Mouse (Mus musculus): ENCODE results near the gene Macc1. TPM values are rescaled to one million over a fixed set of nuclear protein-coding genes. Genes with fewer than 3 reads are reported as not detected.
A peak's percentile ranks its signal among the peaks of the same experiment; 100 is the strongest.

The Macc1 gene
- total RNA-seq, 2 experiments from 2014 or later, result not detected

DNA sequence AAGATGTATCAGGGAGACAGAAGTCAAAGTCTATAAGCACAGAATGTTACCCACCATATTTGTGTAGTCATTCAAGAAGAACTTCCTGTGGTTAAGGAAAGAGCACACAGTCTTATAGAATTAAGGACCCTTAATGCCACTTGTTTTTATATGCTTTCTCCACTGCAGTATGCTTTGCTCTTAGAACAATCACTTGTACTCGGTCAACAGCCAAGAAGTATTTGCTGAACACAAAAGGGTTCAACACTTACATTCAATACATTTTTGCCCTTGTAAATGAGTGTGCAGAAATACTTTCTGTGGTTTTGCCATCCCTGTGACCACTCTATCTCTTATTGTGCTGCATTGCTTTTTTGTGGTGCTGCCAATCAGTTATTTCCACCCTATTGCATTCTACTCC lies 67.8 kb downstream of the Macc1 start:
- no peak for ATAC-seq (replicated peaks; ENCODE audit: low FRiP score, poor library complexity, severe bottlenecking)

DNA sequence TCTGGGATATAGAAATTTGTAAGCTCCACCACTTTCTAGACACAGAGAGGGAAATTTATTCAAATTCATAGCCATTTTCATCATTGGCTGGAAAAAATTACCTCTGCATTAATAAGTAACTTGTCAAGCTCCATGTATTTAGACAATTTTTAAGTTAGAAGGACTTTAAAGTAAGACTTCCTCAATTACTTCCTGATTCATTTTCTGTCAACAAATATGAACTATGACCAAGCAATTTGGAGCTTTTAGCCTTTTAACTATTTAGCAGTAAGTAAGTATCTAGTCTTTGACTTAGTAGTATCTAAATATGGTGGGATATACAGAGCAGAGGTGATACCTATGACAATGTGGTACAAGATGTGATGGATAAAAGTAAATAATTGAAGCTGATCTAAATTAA lies 72.2 kb downstream of the Macc1 start:
- no peak for ATAC-seq (replicated peaks; ENCODE audit: low FRiP score, poor library complexity, severe bottlenecking)

DNA sequence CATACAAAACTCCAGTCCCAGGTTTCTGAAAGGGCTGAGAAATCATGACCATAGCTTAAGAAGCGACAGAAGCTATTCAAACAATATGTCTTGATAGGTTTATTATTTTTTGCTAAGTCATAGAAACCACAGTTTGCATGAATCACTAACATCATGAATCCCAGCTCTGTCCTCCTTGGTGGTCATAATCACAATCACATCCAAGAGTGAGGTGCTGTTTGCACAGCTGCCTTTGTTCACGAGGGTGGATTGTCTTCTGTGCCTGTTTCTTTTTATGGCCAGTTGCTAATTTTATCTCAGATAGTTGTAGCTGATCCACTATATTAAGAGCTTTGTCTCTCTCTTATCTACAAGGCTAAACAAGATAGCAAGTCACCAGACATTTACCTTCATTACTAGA lies 72.6 kb downstream of the Macc1 start:
- ATAC-seq (replicated peaks; ENCODE audit: low FRiP score, poor library complexity, severe bottlenecking), result no peak

DNA sequence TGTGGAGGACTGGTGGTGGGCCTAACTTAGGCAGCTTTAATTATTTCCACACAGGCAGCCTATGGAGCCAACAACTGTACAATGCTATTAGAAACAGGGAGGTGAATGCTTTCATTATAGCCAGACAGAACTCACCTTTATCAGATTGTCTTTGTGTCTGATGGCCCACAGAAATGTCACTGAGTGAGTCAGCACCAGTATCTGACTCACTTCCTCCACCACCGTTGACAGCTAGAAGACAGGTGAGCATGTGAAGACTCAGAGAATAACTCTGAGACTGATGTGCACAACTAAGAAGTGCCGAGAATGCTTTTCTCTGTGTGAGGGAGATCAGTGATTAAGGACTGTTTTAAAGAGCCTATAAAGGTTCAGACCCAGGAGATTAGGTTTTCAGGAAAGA lies 73.9 kb downstream of the Macc1 start:
- no peak for ATAC-seq (replicated peaks; ENCODE audit: low FRiP score, poor library complexity, severe bottlenecking)

DNA sequence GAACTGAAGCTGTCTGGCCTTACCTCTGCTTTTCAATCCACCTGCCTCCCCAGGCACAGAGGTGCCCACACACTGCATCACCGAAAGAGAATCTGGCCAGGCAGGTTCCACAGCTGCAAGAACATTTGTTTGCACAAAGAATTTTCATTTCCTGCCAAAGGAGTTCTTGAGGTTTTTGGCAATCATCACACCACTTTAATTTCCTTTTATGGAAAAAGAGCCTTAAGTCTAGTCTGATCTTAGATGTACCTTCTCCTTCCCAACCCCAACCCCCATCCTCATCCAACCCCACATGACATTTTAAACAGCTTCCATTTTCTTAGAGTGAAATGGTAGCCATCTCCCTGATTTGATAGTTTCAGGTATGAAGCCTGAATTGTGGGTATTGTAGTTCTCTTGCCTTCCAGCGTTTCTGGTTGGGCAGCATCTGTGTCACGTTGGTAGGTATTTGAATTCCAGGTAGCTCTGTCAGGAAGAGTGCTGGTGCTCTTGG lies 76.2 kb downstream of the Macc1 start:
- ATAC-seq (replicated peaks; ENCODE audit: low FRiP score, poor library complexity, severe bottlenecking), result no peak

DNA sequence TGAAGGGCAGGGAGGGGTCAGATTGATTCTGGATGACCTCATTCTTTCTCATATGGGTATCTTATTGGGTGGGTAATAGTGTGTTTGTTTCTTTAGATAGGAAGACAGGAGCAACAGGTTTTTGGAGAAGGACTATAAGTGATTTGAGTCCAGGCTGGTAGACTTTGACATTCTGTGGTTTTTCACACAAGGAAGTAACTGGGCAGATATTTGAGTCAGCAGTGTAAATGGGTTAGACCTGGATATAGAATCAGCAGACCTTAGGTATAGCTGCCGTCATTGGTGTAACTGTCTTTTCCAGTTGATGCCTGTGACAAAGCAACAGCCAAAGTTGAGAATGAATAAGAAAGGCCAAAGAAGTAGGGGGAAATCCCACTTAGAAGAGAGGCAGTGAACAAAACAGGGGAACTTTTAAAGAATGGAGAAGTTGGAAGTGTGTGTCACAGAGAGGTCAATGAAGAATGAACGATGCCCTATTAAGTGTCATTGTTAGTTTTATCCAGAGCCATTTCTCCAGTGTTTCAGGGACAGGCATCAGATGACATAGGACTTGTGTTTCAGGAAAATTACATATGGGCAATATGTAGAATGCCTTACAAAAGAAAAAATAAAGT lies 84.1 kb downstream of the Macc1 start:
- ATAC-seq (replicated peaks; ENCODE audit: low FRiP score, poor library complexity, severe bottlenecking), result no peak

DNA sequence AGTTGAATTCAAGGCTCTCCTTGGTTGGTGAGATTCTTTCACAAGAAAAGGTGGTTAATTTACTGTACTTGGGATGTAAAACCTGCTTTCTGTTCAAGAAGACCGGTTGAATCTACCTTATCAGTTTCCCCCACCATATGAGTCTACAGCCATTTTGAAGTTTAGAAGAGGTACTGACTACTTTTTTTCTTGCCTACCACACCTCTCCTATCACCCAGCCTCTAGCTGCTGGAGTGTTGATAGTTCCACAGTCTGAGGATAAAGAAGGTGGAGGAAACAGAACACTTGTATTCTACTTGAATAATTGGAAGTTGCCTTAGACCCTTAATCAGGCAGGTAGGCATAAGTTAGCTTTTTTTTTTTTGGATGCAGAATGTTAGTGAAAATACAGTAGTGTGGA lies 88.2 kb downstream of the Macc1 start:
- ATAC-seq (replicated peaks; ENCODE audit: low FRiP score, poor library complexity, severe bottlenecking), result no peak

DNA sequence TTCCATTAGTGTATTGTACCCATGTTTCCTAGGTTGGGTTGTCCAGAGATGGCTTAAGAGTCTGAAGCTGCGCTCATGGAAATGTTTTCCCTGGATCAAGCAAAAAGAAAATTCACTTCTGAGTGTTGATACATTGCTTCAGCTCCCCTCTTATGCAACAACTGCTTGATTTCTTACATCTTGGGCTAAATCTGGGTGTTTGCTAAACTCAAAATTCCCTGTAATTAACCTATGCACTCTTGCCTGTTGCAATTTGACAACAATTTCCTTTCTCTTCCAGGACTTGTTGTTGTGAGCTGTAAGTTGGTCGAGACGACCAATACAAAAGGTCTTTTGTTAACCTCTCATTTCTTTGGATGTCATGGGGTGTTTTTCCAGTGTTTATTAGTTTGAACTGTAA lies 88.7 kb downstream of the Macc1 start:
- no peak for ATAC-seq (replicated peaks; ENCODE audit: low FRiP score, poor library complexity, severe bottlenecking)

DNA sequence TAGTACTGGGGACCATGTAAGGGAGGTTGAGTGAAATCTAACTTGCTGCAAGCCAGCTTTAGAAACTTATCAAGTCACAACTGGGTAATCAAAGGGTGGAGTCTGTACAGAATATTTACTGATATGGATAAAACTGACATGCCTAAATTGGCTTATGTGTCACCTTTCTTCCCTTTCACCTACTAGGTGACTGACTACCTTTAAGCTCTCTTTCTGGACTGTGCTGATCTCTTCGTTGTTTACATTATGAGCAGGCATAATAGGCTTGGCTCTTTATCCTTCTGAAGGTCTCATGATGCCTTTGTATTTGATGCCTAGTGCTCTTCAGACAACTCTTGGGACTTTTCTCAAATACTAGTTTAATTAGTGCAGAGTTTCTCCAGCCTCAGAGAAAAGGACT lies 90.7 kb downstream of the Macc1 start:
- ATAC-seq (replicated peaks; ENCODE audit: low FRiP score, poor library complexity, severe bottlenecking), result 0 out of 2 replicates have a peak, but pooled peaks have one; percentile 22

DNA sequence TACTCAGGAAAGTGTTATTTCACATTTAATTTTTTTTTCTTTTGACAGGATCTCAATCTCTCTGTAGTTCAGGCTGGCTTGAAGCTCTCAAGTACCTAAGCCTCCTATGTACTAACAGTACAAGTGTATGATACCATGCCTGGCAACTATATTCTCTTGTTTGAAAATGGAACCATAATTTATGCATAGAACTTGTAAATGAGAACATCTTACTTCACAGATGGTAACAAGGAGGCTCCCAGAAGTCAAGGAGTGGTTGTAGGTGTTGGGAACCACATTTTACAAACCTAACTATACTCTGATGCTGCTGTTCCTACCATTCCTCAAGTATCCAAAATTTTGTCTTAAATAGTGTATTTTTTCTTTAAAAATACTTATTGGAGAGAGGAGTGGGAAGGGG lies 96.5 kb downstream of the Macc1 start:
- ATAC-seq (replicated peaks; ENCODE audit: low FRiP score, poor library complexity, severe bottlenecking), result no peak

DNA sequence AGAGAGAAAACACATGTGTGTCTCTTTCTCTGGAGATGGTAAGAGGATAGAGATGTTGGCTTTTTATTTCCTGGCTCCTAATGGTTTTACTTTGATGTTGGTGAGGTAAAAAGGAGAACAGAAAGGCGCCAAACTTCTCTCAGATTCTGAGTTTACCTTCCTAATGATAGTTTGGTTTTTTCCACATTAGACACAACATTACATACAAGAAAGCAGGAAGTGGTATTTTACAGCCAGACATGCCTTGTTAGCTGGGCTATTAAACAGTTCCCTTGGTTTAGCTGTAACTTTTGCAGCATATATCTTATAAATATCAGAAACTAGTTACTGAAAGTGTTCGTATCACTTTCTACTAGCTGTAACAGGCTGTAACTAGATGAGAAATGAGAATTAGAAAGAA lies 96.9 kb downstream of the Macc1 start:
- ATAC-seq (replicated peaks; ENCODE audit: low FRiP score, poor library complexity, severe bottlenecking), result no peak

DNA sequence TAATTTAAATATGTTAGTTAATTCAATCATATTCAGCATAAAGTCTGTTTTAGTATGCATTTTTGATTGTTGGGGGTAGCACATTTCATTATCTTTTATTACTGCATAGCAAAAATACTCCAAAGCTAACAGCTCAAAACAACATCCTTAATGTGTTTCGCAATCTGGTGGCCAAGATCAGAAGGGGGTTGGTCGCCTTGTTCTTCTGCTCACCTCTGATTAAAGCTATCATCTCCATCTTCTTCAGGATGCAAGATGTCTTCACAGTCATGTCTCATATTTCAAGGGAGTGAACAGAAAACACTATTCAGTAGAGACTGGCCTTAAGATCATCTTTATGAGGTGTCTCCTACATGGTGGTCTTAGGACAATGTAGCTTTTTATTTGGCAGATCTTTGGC lies 97.9 kb downstream of the Macc1 start:
- ATAC-seq (replicated peaks; ENCODE audit: low FRiP score, poor library complexity, severe bottlenecking), result no peak

DNA sequence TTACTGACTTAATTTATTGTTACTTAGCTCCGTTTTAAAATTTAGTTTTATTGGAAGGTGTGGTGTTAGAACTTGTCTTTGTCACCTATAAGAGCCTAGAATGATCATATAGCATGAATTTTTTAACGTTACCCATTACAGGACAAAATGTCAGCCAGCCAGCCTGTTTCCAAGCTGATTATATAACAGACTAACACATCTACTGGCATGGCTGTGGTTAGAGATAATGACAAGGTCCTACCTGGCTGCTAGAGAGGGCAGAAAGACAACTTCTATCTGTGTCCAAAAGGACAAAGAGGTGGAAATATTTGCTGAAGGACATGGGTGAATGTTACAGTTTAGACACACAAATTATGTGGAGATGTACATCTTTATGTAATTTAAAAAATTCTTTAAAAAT lies 101.8 kb downstream of the Macc1 start:
- peak; percentile 59; the same call in 1 of the 2 replicates for ATAC-seq (replicated peaks; ENCODE audit: low FRiP score, poor library complexity, severe bottlenecking)

DNA sequence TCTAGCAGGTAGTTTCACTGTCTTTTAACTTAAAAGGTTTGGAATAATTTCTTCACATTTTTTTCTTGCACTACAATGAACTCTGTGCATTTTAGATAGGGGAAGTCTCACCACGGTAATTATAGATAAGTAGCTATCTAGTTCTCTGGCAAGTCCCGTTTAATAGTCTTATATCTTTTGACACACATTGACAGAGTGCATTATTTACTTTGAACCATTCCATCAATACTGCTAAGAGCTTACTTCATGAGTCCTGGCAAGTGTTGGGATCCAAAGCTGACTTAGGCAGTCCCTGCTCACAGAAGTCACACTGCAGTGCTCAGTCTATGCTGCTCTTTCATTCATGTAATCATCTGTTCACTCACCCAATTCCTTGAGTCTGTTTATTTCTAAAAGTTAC lies 111.7 kb downstream of the Macc1 start:
- ATAC-seq (replicated peaks; ENCODE audit: low FRiP score, poor library complexity, severe bottlenecking), result peak; percentile 72

DNA sequence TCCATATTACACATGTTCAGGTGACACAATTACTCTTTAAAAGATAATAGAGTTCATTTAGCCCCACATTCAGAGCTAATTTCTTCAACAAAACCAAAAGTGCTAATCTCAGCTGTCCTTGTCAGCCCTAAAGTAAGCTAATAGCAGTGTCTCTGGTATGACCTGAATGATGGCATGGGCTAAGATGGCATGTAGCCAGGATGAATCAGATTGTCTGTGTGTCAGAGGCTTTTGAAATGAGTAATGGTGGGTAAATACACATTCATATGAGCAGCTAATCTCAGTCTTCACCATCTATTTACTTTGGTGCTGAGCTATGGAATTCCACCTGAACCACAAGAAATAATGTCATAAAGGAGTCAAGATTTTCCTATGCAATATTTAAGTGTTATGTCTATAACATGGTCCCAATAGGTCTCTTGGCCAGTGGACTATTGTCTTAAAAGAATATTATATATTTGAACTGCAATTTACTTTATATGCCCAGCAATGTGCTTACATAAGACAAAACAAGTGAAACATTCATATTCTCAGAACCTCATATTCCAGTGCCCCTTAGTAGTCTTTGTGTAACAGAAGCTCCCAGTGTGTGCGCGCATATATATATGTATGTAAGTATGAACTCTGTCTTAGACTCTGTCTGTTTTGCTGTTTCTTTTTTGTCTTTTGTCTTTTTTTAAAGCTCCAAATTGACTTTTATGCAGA lies 112.3 kb downstream of the Macc1 start:
- peak; percentile 35 for ATAC-seq (replicated peaks; ENCODE audit: low FRiP score, poor library complexity, severe bottlenecking)

DNA sequence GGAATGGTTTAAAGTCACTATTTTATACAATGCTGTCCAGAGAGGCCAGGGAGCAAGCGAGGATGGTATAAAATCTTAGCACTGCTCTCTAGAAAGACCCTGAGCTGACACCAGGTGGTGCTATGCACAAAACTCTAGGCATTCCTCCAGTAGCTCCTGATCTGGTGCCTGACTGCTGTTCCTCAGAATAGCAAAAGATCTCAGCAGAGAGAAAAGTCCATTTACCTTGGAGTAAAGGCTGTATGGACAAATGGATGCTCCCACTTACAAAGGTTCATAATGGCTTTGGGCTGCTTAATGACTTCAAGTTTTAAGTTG lies 112.8 kb downstream of the Macc1 start:
- peak; percentile 80 for ATAC-seq (replicated peaks; ENCODE audit: low FRiP score, poor library complexity, severe bottlenecking)

DNA sequence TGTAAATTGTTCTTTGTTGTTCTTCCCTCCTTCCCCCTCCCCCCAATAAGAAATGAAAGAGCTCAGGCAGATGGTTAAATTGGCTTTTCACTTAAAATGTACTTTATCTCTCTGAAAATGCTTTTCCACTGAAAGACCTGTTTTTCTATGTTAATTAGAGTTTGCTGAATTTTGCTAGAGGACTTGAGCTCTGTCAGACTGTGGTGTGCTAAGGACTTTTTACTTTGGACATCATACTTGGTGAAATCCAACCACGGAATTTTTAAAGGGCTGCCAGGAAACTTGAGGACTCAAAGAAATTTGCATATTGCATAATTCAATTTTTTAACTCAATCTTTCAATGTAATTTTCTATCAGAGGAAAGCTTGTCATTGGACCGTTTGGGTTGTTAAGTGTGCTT lies 126.7 kb downstream of the Macc1 start:
- ATAC-seq (replicated peaks; ENCODE audit: low FRiP score, poor library complexity, severe bottlenecking), result no peak

DNA sequence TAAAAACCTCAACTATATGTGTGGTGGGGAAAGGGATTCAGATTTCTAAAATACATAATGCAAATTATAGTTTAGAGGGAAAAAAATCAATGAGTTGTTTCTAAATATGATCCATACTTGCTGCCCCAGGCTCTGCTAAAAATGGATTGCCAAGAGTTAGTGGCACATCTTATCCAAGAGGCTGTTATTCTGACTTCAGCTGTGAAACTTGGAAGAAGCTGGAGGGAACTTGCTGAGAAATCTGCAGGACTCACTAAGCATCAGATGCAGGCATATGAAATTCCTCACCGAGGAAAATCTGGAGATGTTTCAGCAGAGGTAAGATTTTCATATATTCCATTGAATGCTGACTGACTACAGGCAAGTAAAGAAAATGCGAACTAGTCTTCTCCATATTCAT lies 136.0 kb downstream of the Macc1 start:
- no peak for ATAC-seq (replicated peaks; ENCODE audit: low FRiP score, poor library complexity, severe bottlenecking)

DNA sequence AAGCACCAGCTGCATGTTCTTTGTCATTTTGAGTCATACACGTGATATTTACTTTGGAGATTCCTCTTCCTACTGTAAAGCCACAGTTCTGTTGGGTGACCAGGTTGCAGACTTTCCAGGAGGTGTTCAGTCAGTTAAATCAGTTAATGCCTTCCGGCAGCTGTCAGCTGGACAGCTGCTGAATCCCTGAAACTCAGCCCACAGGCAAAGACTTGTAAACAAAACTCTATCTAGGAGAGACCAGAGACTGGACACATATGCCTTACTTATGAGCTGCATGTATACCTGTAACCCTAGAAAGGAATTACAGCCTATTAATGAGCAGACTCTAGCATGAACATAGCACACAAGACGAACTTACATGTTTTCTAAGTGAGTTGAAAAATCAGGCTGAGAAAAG lies 137.2 kb downstream of the Macc1 start:
- ATAC-seq (replicated peaks; ENCODE audit: low FRiP score, poor library complexity, severe bottlenecking), result no peak

DNA sequence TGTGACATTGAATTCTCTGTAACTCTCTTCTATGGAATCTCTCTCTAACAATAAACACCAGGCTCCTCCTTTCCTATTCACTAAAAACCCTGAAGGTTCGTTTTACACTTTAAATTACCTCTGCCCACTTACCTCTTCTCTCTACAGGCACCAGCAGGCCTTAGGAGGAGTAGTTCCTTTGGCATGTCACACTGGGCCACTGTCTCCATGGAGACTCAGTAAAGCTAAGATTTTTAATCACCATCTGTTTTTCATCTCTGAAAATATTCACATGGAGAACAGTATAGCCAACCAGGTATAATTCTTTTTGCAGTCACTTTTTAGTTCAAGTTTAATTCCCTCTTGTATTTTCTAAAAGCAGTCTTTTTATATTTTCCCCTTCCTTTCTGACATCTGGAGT lies 140.0 kb downstream of the Macc1 start:
- ATAC-seq (replicated peaks; ENCODE audit: low FRiP score, poor library complexity, severe bottlenecking), result no peak

DNA sequence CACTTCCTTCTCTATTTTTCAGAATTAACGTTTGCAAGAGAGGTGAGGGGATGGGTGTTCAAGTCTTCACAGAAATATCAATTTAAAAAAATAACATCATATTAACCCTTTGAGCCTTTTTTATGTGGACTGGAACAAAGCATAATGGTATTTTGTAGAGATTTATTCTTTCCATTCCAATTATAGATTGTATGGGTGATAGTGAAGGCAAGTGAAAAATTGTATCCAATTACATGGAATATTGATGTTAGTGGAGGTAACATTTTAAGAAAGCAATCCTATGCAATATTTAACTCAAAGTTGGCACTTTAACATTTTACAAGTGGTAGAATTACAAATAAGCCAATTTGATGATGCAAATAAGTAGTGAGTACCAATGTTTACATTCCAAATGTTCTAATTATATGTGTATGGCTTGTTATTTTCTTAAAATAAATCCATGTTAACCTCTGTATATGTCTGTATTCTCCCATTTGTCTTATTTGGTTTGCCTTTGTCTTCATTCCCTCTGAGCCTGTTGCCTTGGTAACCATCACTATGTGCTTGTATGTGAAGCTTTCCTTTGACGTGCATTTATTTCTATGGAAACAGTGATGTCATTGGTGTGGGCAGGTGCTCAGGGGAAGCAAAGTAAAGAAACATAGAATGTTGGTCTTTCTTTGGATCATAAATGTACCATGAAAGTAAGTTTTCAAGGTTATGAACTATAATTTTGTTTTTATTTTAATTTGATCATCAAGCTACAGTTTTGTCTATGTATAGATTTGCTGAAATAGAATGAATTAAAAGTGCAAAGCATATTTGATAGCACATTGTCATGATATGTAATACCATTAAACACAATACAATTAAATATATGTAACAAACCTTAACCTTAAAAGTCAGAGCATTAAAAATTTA lies 150.2 kb downstream of the Macc1 start:
- ATAC-seq (replicated peaks; ENCODE audit: low FRiP score, poor library complexity, severe bottlenecking), result no peak

Measured in erythroid progenitor cell, adult 5-6 weeks (primary cell).